Mouse (Mus musculus) midbrain, embryonic 13.5 days (tissue): ENCODE measurements at regions not wholly inside any gene's neighbourhood (a gene's known extent, or its start where the extent isn't known, plus 50 kb on each side); places are given as distances from the start of the nearest gene placed in this dataset.
A peak's percentile ranks its signal among the peaks of the same experiment; 100 is the strongest.

Experiments used
- ATAC-seq: fragments of 200-750 bp; cut with Nextera tagmentation; 2 replicates; pipeline ENCODE4 v1.8.0; 2017; ENCODE audit warnings: mild to moderate bottlenecking, moderate TSS enrichment, moderate library complexity
- H3K27ac ChIP-seq: fragments of 300-500 bp; sonication (generic); 2 replicates; pipeline ENCODE4 v1.5.1; 2015; ENCODE audit warnings: inconsistent platforms, mild to moderate bottlenecking, moderate library complexity
- H3K27me3 ChIP-seq: fragments of 300-500 bp; sonication (generic); 2 replicates; pipeline ENCODE4 v1.6.1; 2015; ENCODE audit warnings: mild to moderate bottlenecking, inconsistent platforms
- H3K36me3 ChIP-seq: fragments of 300-500 bp; sonication (generic); 2 replicates; pipeline ENCODE4 v1.6.1; 2015; ENCODE audit warnings: mild to moderate bottlenecking, inconsistent platforms
- H3K4me1 ChIP-seq: fragments of 300-500 bp; sonication (generic); replicated peaks from 2 replicates; pipeline ENCODE4 v1.6.1; 2015; ENCODE audit warnings: inconsistent platforms
- H3K4me2 ChIP-seq: fragments of 300-500 bp; sonication (generic); replicated peaks from 2 replicates; pipeline ENCODE4 v1.6.1; 2015; ENCODE audit warnings: moderate library complexity, mild to moderate bottlenecking, inconsistent platforms
- H3K4me3 ChIP-seq: fragments of 300-500 bp; sonication (generic); replicated peaks from 2 replicates; pipeline ENCODE4 v1.5.1; 2015; ENCODE audit warnings: mild to moderate bottlenecking, inconsistent platforms
- H3K9ac ChIP-seq: fragments of 300-500 bp; sonication (generic); replicated peaks from 2 replicates; pipeline ENCODE4 v1.6.1; 2015; ENCODE audit warnings: mild to moderate bottlenecking, inconsistent platforms
- H3K9me3 ChIP-seq: fragments of 300-500 bp; sonication (generic); 2 replicates; pipeline ENCODE4 v1.6.1; 2016; ENCODE audit warnings: mild to moderate bottlenecking, inconsistent platforms
- WGBS: fragments of 180-500 bp; shearing (Covaris S2); methylation state at CpG from one replicate; pipeline ENCODE4 v1.1.7; 2015; 5-methylcytosine and 5-hydroxymethylcytosine counted together

DNA sequence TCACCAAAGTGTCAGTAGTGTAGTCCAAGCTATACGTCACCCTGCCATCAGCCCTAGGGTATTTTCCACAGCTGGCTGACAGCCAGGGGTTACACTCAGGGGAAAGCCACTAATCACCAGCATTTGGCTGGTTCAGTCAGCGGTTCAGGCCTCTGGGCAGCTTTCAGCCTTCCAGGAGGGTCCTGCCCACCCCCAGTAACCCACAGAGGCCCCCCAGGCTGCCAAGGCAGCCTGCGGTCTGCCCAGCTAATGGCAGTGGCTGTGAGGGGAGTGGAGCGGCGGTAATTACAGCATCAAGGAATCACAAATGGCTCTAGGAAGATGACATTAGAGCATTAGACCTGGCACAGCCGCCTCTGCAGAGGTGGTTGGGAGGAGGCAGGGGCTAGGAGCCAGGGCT is 379.7 kb downstream of the H2al1j start:
- Histone ChIP-seq H3K36me3 (no peaks in the 10 kb centered on the region), H3K9ac (no peak overlapping the region), H3K9me3 (no peaks in the 10 kb centered on the region), H3K4me1 (peaks cover 13% of the 10 kb centered on the region), H3K4me2 (no peak overlapping the region), H3K27me3 (peaks cover 4% of the 10 kb centered on the region; the same call in 1 of the 2 replicates), H3K4me3 (no peak overlapping the region), H3K27ac (no peak overlapping the region)
- WGBS = 60% methylated on average over 6 of the region's 6 CpGs
- ATAC-seq = 0 out of 2 replicates have a peak, but pooled peaks have one; percentile 34

DNA sequence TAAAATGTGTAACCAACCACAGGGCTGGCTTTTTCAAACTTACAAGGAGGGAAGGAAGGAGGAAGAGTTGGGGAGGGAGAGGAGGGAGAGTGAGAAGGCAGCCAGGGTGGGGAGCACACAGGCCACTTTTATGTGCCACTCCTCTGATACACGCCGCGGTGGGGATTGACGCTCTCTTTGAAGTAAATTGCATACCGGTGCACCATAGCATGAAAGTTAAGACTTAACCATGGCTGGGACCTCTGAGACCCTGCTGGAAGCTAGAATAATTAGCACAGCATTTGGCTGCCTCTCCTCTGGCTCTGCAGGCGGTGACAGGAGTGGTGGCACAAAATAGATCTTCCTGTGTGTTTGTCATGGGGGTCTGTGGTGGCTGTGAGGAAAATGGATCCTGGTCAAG is 380.7 kb downstream of the H2al1j start:
- Histone ChIP-seq H3K27me3 (peaks cover 4% of the 10 kb centered on the region; the same call in 1 of the 2 replicates), H3K4me3 (no peak overlapping the region), H3K9me3 (no peaks in the 10 kb centered on the region), H3K27ac (no peak overlapping the region), H3K36me3 (no peaks in the 10 kb centered on the region), H3K9ac (no peak overlapping the region), H3K4me2 (no peak overlapping the region), H3K4me1 (peaks cover 13% of the 10 kb centered on the region)
- no peak for ATAC-seq
- WGBS = 40% methylated on average over 6 of the region's 6 CpGs

DNA sequence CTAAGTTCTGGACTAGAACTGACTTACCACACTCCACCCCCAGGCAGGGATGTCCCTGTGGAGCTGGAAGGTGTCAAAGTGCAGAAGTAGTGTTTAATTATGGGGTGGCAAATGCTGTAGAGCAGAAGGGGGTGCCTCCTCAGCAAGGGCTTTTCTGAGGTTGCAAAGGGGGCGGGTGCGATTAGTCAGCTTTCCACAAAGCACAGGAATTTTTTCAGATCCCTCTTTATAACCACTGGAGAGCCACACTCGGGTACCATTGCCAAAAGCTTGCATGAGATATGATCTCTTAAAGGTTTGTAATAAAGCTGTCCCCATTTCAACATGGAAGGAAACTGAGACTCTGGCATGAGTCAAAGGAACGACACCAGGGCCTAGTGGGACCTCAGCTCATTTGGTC is 381.7 kb downstream of the H2al1j start:
- Histone ChIP-seq H3K36me3 (no peaks in the 10 kb centered on the region), H3K4me3 (no peak overlapping the region), H3K4me2 (no peak overlapping the region), H3K27me3 (peaks cover 4% of the 10 kb centered on the region; the same call in 1 of the 2 replicates), H3K9ac (no peak overlapping the region), H3K4me1 (peaks cover 13% of the 10 kb centered on the region), H3K27ac (no peak overlapping the region), H3K9me3 (no peaks in the 10 kb centered on the region)
- WGBS = 76% methylated on average over 4 of the region's 4 CpGs
- no peak for ATAC-seq

DNA sequence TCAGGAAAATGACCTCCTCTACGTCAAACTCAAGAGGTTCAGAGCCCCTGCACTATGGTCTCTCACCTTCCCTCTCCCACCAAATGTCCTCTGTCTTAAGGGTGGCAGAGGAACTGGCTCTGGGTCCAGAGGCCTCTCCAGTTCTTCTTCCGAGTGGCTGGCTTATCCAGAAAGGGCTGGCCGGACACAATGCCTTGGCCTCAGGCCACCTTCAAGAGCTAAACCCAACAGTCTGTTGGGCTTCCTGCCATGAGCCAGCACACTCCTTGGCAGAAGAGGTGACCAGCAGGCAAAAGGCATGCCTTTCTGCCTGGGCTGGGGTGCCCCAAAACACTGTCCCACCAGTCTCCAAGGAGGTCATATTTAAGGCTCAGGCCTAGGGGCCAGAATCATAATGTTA is 385.8 kb downstream of the H2al1j start:
- no peaks in the 10 kb centered on the region; the same call in 1 of the 2 replicates for H3K27me3 ChIP-seq
- no peak for ATAC-seq
- H3K4me2 ChIP-seq = no peak overlapping the region
- H3K4me1 ChIP-seq = peaks cover 2% of the 10 kb centered on the region; the same call in 1 of the 2 replicates
- H3K9ac ChIP-seq = no peak overlapping the region
- 98% methylated on average over 3 of the region's 3 CpGs for WGBS
- H3K9me3 ChIP-seq = no peaks in the 10 kb centered on the region
- no peak overlapping the region for H3K4me3 ChIP-seq
- no peaks in the 10 kb centered on the region for H3K36me3 ChIP-seq
- no peak overlapping the region for H3K27ac ChIP-seq

DNA sequence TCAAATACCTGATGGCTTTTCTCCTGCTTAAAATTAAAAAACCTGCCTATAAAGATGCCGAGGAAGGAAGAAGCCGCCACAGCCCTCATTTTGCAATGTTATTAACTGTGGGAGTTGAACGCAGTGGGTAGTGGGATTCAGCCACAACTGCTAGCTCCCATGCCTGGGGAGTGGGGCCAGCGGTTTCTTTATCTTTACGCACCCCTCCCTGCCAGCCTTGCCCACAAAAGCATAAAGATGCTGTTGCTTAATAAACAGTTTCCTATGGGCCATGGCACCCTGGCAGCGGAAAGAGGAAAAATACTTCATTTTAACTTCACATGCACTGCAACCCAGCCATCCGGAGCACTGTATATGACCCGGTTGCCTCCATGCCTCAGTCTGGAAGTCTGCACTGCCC is 389.2 kb downstream of the H2al1j start:
- Histone ChIP-seq H3K4me3 (no peak overlapping the region), H3K4me1 (no peaks in the 10 kb centered on the region), H3K27me3 (peaks cover 3% of the 10 kb centered on the region; the same call in 1 of the 2 replicates), H3K27ac (no peak overlapping the region), H3K9me3 (no peaks in the 10 kb centered on the region), H3K36me3 (no peaks in the 10 kb centered on the region), H3K4me2 (no peak overlapping the region), H3K9ac (no peak overlapping the region)
- no peak for ATAC-seq
- WGBS = 77% methylated on average over 8 of the region's 8 CpGs

DNA sequence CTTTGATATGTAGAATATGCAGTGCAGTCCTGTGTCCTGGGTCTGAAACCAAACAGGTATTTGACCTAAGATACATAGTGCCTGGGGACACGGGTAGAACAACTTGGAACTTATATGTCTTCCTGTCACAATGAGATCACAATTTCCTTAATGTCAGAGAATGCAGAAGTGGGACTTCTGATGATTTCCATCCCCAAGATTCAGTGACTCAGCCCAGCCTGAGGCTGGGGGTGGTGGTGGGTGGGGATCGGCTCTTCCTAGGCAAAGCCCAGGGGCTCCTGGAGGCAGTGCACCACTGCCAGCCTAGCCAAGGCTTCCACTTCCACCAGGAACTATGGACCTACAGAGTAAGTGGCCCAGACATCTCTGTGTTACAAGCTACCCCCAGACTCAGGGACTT is 391.2 kb downstream of the H2al1j start:
- WGBS = 95% methylated on average over 2 of the region's 2 CpGs
- no peaks in the 10 kb centered on the region for H3K4me1 ChIP-seq
- H3K27me3 ChIP-seq = peaks cover 3% of the 10 kb centered on the region; the same call in 1 of the 2 replicates
- no peak for ATAC-seq
- H3K4me3 ChIP-seq = no peak overlapping the region
- H3K36me3 ChIP-seq = no peaks in the 10 kb centered on the region
- no peak overlapping the region for H3K4me2 ChIP-seq
- H3K9ac ChIP-seq = no peak overlapping the region
- H3K27ac ChIP-seq = no peak overlapping the region
- H3K9me3 ChIP-seq = no peaks in the 10 kb centered on the region

DNA sequence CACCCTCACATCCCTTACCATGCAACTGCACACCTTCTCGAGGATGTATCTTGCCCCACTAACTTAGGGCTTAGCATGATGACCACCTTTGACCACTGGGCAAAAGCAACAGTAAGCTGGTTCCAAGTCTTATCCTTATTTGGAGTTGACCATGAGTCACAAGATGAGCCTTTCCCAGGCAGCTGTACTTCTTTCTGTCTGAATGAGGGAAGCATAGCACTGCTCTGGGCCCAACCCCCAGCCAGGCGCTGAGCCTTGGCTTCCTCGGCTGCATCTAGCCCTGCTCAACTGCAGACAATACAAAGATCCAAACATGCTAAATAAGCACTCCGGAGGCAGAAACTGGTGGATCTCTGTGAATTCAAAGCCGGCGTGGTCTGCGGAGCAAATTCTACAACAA is 392.9 kb downstream of the H2al1j start:
- Histone ChIP-seq H3K4me2 (no peak overlapping the region), H3K4me3 (no peak overlapping the region), H3K27ac (no peak overlapping the region), H3K9me3 (no peaks in the 10 kb centered on the region), H3K27me3 (peaks cover 3% of the 10 kb centered on the region; the same call in 1 of the 2 replicates), H3K36me3 (no peaks in the 10 kb centered on the region), H3K9ac (no peak overlapping the region), H3K4me1 (no peaks in the 10 kb centered on the region)
- WGBS = 79% methylated on average over 7 of the region's 7 CpGs
- ATAC-seq = no peak

DNA sequence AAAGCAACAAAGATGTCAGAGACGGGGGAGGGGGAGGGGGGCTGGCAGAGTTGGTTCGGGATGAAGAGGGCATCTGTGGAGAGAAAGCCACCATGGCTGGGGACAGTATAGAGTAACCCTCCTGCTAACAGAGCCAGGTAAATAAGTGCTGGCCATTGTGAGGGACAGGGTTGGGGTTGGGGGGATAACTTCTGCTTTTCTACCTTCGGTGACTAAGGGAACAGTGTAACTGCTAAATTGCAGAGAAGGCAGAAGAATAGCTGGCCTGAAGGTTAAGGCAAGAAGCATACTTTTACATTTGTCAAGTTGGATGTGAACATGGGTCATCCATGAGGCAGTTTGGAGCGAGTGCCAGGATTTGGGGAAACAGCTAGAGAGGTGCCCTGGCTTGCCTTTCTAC is 395.1 kb downstream of the H2al1j start:
- no peak overlapping the region for H3K27ac ChIP-seq
- no peak overlapping the region for H3K9ac ChIP-seq
- no peaks in the 10 kb centered on the region for H3K9me3 ChIP-seq
- WGBS = 75% methylated on average over 4 of the region's 4 CpGs
- ATAC-seq = no peak
- no peak overlapping the region for H3K4me2 ChIP-seq
- H3K27me3 ChIP-seq = peaks cover 7% of the 10 kb centered on the region; the same call in 1 of the 2 replicates
- no peak overlapping the region for H3K4me3 ChIP-seq
- H3K36me3 ChIP-seq = no peaks in the 10 kb centered on the region
- 0 out of 2 replicates have a peak, but pooled peaks cover 2% of the 10 kb centered on the region for H3K4me1 ChIP-seq

DNA sequence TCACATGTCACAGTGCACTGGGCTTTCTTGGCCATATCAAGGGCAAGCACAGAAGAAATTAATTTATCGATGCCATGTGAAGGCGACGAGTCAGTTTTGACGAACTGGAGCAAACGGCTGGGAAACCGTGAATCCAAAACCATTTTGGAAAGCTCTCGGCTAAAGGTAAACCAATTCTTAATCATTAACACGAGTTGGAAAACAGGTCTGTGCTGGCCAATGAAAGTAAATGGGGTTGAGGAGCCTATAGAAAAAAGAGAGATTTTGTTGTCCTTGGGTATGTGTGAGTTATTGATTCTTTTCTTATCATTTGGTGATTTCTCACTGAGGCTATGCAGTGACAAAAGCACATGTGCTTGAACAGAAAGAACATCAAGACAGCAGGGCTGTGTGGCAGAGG is 397.1 kb downstream of the H2al1j start:
- no peak for ATAC-seq
- Histone ChIP-seq H3K9me3 (no peaks in the 10 kb centered on the region), H3K9ac (no peak overlapping the region), H3K36me3 (no peaks in the 10 kb centered on the region), H3K4me2 (no peak overlapping the region), H3K27me3 (peaks cover 7% of the 10 kb centered on the region; the same call in 1 of the 2 replicates), H3K4me3 (no peak overlapping the region), H3K4me1 (0 out of 2 replicates have a peak, but pooled peaks cover 2% of the 10 kb centered on the region), H3K27ac (no peak overlapping the region)
- 92% methylated on average over 8 of the region's 8 CpGs for WGBS

DNA sequence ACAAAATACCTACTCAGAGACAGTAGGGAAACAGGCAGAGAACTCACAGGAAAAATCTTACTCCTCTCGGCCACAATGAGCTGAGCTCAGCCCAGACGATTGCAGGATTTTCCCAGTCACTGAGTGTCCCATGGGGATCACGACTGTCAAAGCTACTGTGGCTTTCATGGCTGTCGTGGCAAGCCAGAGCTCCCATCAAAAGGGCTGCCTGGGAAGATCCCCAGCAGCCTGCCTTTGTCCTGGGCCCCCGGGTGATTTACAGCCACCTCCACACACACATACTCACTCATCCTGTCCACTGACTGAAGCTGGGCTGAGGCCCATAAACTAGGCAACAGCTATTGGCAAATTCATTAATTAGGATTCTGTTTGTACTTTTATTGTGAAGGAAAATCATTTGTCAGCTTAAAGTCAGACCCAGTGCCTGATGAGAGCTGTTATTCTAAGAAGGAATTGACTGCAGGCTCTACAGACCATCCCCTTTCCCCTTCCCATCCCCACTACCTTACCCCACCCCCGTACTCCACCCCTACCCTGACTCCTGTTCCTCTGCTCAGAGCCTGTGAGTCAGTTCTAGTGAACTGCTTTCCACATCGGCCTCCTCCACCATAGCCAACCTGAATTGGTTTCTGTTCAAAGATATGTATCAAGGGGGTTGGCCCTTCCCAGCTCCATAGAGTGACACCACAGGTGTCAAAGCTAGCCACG is 399.1 kb downstream of the H2al1j start:
- ATAC-seq = 0 out of 2 replicates have a peak, but pooled peaks have one; percentile 27
- no peak overlapping the region for H3K27ac ChIP-seq
- H3K4me3 ChIP-seq = no peak overlapping the region
- WGBS = 38% methylated on average over 8 of the region's 8 CpGs
- H3K36me3 ChIP-seq = no peaks in the 10 kb centered on the region
- no peak overlapping the region for H3K9ac ChIP-seq
- no peak overlapping the region for H3K4me2 ChIP-seq
- 0 out of 2 replicates have a peak, but pooled peaks cover 2% of the 10 kb centered on the region for H3K4me1 ChIP-seq
- no peaks in the 10 kb centered on the region for H3K9me3 ChIP-seq
- H3K27me3 ChIP-seq = peaks cover 7% of the 10 kb centered on the region; the same call in 1 of the 2 replicates

DNA sequence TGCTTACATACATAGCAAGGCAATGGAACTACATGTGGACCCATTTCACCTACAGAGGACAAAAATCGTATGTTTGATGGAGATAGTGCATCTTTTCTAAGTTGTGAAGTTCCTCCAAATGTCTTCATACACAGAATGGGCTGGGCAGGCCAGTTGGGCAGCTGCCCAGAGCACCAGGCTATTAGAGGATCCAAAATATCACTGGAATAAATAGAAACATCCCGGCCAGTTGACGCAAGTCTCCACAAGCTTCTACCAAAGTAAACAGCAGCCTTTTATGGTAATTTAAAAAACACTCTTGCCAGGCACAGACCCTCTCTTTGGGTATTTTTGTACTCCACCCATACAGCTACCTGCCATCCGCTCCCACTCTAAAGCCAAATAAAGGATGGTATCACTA is 400.9 kb downstream of the H2al1j start:
- no peak overlapping the region for H3K9ac ChIP-seq
- no peak overlapping the region for H3K27ac ChIP-seq
- peaks cover 19% of the 10 kb centered on the region; the same call in 1 of the 2 replicates for H3K27me3 ChIP-seq
- H3K9me3 ChIP-seq = no peaks in the 10 kb centered on the region
- no peak overlapping the region for H3K4me2 ChIP-seq
- no peak overlapping the region for H3K4me3 ChIP-seq
- ATAC-seq = no peak
- no peaks in the 10 kb centered on the region for H3K36me3 ChIP-seq
- WGBS = 87% methylated on average over 4 of the region's 4 CpGs
- 0 out of 2 replicates have a peak, but pooled peaks cover 2% of the 10 kb centered on the region for H3K4me1 ChIP-seq

DNA sequence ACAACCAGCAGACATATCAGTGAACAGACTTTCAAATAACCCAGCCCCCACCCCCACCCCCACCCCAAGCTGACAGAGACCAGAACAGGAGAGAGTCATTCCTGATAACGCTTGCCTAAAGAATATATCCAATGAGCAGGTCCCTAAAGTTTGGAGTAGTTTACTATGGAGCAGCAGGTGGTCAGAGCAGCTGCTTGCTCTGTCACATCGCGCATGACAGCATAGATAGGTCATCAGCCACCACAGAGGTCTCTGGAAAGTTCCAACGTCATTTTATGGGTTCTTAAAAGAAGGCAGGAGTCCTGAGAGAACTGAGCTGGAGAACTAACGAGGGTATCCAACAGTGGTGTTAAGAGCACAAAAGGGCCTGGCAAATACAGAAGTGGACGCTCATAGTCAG is 402.4 kb downstream of the H2al1j start:
- H3K36me3 ChIP-seq = no peaks in the 10 kb centered on the region
- WGBS = 82% methylated on average over 6 of the region's 6 CpGs
- H3K4me2 ChIP-seq = no peak overlapping the region
- peaks cover 21% of the 10 kb centered on the region; the same call in 1 of the 2 replicates for H3K27me3 ChIP-seq
- H3K27ac ChIP-seq = no peak overlapping the region
- no peak overlapping the region for H3K9ac ChIP-seq
- H3K4me3 ChIP-seq = no peak overlapping the region
- no peak for ATAC-seq
- H3K9me3 ChIP-seq = no peaks in the 10 kb centered on the region
- H3K4me1 ChIP-seq = peaks cover 10% of the 10 kb centered on the region
